Mouse (Mus musculus) G1E (cell line): ENCODE results near the gene Pard3.

Experiments
- CTCF ChIP-seq: IDR thresholded peaks from 2 replicates; pipeline ENCODE4 v1.5.1; 2012; ENCODE audit warnings: low read depth, low read length, inconsistent platforms, mixed read lengths
- GATA1 ChIP-seq: IDR thresholded peaks from 2 replicates; pipeline ENCODE4 v1.6.1; 2012; ENCODE audit warnings: borderline replicate concordance, low read length, inconsistent platforms, mixed read lengths
- POLR2AphosphoS5 ChIP-seq: IDR thresholded peaks from 2 replicates; pipeline ENCODE4 v1.6.1; 2012; ENCODE audit warnings: low read depth, low read length, inconsistent platforms; ENCODE audit not compliant: insufficient replicate concordance
- TAL1 ChIP-seq: conservative IDR thresholded peaks from 2 replicates; pipeline ENCODE4 v1.6.1; 2012; ENCODE audit warnings: low read depth, low read length, inconsistent platforms, mixed read lengths

- no peak for TF ChIP-seq CTCF
- TF ChIP-seq GATA1, result no peak
- TF ChIP-seq TAL1, result no peak
- TF ChIP-seq POLR2AphosphoS5, result no peak
Observed at GRCm38 (mm10) chr8:127191824-127192223, 128.1 kb downstream of the Pard3 start.
